Mouse (Mus musculus): ENCODE measurements around the gene Pde4d. TPM values are rescaled to one million over a fixed set of nuclear protein-coding genes. Genes with fewer than 3 reads are reported as not detected.

Pde4d gene
- polyA plus RNA-seq, 1 experiment from 2014 or later = 3.4 TPM

DNA sequence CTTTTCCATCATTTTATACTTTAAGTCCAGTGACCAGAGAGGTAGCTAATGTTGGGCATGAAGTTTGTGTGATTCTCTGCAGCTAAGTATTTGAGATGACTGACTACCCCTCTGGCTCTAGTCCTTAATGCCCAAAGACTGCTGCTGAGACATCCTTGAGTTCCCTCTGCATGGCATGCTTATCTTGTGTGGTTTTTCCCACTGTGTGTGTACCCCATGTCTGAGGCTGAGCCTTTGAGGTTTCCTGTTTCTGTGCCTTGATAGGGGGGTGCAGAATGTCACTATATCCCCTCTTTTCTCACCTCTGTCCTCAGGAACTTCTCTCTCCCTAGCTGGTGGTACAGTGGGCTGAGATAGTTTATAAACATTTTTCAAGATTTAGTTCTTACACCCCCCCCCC, 14.1 kb upstream of the Pde4d start:
- TF ChIP-seq CTCF (IDR thresholded peaks at IDR 0.05) = no peak
- in situ Hi-C loops (cut with MboI; ENCODE audit: low pct_unique_long_range_greater_than_20kb) = no loop called here
- DNase-seq (ENCODE audit: low read depth, low spot score) (no peak), ATAC-seq (no peak)
- POLR2A ChIA-PET = interaction anchor here (0.5 to 0.6 kb wide), 2 partner anchors 21 to 156 kb away, joined by 3 read pairs; no protein-coding TSS in a partner anchor
- CTCF ChIA-PET = interaction anchor here (0.9 to 1.1 kb wide), 2 partner anchors 12 to 14 kb away, joined by 3 to 5 read pairs; partner anchors contain the start of gene Pde4d
- no peaks in the 10 kb centered on the region for H3K27me3 ChIP-seq

DNA sequence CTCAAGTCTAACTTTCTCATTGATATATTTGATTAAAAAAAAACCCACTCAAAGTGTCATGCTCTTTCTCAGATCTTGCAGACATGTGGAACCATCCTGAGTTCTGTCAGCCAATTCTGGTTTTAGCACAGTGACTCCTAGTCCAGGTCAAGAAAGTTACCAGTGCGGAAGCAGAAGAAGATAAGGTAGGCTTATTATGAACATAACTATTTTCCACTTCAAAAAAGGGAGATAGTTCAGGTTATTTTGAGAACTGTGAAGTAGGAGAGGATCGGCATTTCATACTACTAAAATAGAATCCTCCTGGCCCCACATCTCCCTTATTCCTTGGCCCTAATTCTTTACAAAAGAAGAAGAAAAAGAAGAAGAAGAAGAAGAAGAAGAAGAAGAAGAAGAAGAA, 12.3 kb upstream of the Pde4d start:
- TF ChIP-seq CTCF (IDR thresholded peaks at IDR 0.05) = no peak
- CTCF ChIA-PET = no interaction called here
- DNase-seq (ENCODE audit: low read depth, low spot score) (no peak), ATAC-seq (no peak)
- POLR2A ChIA-PET = no interaction called here
- no peaks in the 10 kb centered on the region for H3K27me3 ChIP-seq
- in situ Hi-C loops (cut with MboI; ENCODE audit: low pct_unique_long_range_greater_than_20kb) = no loop called here

DNA sequence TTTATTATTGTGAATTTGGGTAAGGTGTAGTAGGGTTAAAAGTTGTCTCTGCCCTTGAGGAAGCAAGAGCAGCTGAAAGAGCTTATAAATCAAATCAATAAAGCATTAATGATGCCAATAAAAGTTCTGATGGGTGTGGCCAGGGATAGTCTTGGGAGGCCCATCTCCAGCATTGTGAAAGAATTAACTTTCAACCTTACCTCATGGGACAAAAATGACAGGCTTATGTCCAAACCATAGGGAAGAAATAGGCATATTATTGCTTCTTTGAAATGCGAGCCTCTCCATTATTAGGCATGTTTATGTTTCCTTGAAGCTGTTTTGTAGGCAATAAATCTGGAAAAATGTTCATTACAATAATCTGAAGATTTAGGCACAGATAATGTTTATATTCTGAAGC, 10.7 kb upstream of the Pde4d start:
- in situ Hi-C loops (cut with MboI; ENCODE audit: low pct_unique_long_range_greater_than_20kb) = no loop called here
- no peak for TF ChIP-seq CTCF (IDR thresholded peaks at IDR 0.05)
- DNase-seq (ENCODE audit: low read depth, low spot score) = no peak
- ChIA-PET CTCF (no interaction called here), POLR2A (no interaction called here)
- ATAC-seq = no peak
- H3K27me3 ChIP-seq = no peaks in the 10 kb centered on the region

DNA sequence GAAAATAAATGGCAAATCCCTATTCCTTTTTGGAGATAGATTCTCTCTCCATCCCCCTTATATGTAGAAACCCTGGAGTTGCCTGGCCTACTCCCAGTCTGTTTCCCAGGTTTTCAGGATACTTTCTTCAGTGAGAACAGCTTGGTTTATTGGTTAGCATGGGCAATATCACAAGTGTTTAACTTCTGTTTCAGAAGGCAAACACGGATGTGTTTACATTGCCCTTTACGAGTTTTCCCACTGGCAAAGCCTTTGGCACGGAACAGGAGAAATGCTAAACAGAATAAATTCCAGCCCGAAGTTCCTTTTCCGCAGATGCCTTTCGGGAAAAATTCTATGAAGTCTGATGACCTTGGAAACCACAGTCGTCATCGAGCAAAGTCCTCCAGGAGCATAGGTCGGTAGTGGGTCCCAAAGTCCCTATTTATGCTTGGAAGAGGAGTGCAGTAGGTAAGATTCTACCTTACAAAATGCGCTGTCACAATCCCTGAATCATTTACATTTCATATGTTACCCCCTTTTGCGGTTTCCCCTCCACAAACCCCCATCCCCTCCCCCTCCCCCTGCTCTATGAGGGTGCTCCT, 1.3 kb upstream of the Pde4d start:
- DNase-seq (ENCODE audit: low read depth, low spot score) = no peak
- no peaks in the 10 kb centered on the region for H3K27me3 ChIP-seq
- no peak for ATAC-seq
- in situ Hi-C loops (cut with MboI; ENCODE audit: low pct_unique_long_range_greater_than_20kb) = no loop called here
- POLR2A ChIA-PET = no interaction called here
- no peak for TF ChIP-seq CTCF (IDR thresholded peaks at IDR 0.05)
- CTCF ChIA-PET = interaction anchor here (1.0 to 1.6 kb wide), 2 partner anchors 12 to 13 kb away, joined by 3 to 5 read pairs; no protein-coding TSS in a partner anchor

DNA sequence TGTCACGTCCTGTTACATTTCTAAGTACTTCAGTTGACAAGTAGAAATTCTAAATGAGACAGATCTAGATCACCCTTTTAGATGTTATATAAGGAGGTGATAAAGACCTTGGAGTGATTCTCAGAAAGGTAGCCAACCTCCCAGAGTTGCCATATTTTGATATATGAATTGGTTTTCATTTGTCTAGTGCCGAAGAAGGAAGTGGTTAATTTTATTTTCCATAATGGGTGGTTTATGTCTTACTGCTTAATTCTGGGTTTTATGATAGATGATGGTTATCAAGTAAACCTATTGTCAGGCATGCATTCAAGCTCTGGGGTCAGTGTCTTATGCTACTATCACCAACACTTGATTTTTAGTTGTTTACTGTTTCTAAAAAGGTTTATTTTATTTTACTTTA, 1.4 kb downstream of the Pde4d start:
- POLR2A ChIA-PET = interaction anchor here (0.6 kb wide), 1 partner anchor 88 kb away, joined by 5 read pairs; no protein-coding TSS in a partner anchor
- no peak for TF ChIP-seq CTCF (IDR thresholded peaks at IDR 0.05)
- CTCF ChIA-PET = no interaction called here
- no peak for DNase-seq (ENCODE audit: low read depth, low spot score)
- ATAC-seq = no peak
- in situ Hi-C loops (cut with MboI; ENCODE audit: low pct_unique_long_range_greater_than_20kb) = no loop called here
- H3K27me3 ChIP-seq = no peaks in the 10 kb centered on the region

DNA sequence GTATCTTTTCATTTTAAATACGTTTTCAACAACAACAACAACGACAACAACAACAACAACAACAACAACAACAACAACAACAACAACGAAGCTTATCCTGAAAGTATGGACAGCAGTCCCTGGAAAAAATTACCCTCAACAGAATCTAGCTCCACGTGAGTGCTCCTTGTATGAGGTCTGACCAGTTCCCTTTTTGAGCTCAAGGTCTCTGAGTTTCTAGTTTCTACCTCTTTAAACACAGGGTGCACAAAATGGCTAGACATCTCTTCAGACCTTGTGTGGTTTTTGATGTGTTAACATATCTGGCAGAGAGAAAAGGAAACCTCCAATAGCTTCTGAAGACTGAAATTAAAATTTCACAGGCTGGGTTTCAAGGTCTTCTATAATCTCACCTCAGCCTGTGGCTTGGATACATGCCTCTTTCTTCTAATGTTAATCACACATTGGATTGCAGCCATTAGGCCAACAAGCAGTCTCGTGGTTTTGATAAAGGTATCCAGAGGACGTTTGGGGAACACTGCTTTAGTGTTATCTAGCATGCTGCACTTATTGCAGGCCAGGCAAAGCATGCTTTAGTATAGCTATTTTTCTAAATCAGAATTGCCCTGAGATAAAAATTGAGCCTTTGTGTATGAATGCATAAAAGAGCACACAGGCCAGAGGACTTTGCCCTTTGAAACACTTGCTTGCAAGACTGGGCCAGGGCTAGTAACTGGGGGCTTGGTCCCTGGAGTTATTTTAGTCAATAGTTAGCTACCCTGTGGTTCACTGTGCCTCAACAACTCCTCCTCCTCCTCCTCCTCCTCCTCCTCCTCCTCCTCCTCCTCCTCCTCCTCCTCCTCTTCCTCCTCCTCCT, 3.5 kb downstream of the Pde4d start:
- H3K27me3 ChIP-seq = no peaks in the 10 kb centered on the region
- no peak for DNase-seq (ENCODE audit: low read depth, low spot score)
- in situ Hi-C loops (cut with MboI; ENCODE audit: low pct_unique_long_range_greater_than_20kb) = no loop called here
- POLR2A ChIA-PET = no interaction called here
- CTCF ChIA-PET = interaction anchor here (1.4 kb wide), 1 partner anchor 9 kb away, joined by 3 read pairs; no protein-coding TSS in a partner anchor
- TF ChIP-seq CTCF (IDR thresholded peaks at IDR 0.05) = no peak
- ATAC-seq = no peak

DNA sequence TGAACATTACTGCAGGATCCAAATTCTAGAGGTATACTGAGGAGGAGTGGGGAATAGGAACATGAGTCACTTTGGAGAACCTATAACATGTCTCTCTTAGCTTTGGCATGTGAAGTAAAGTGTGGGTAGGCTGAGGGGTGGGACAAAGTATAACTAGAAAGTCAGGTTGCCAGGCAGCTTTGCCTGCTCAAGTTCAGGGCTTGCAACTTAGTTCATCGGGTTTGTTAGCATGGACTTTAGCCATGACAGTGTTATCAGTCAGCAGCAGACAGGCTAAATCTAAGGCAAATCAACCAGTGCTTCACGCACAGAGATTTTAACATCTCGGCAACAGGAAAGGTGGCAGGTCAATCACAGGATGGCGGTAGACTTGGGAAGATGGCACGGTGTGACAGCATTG, 12.8 kb downstream of the Pde4d start:
- ATAC-seq (no peak), DNase-seq (ENCODE audit: low read depth, low spot score) (no peak)
- H3K27me3 ChIP-seq = no peaks in the 10 kb centered on the region
- POLR2A ChIA-PET = no interaction called here
- TF ChIP-seq CTCF (IDR thresholded peaks at IDR 0.05) = no peak
- in situ Hi-C loops (cut with MboI; ENCODE audit: low pct_unique_long_range_greater_than_20kb) = no loop called here
- CTCF ChIA-PET = interaction anchor here (1.0 kb wide), 1 partner anchor 9 kb away, joined by 3 read pairs; no protein-coding TSS in a partner anchor

DNA sequence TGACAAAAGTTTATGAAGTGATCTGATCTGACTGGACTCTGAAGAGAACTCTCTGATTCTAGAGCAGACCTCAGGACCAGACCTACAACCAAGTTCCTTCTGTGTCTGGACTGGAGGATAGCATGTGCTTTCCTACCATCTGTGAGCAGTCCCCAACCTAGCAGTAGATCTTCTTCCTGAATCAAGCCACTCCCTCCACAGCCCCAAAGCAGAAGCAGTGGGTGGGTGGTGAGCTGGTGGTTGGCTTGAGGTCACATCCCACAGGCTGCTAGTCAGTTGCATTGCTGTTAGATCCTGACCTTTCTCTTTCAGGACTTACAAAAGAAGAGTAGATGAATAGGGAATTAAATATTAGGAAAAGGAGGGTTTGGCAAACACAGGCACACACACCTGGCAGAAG, 16.0 kb downstream of the Pde4d start:
- POLR2A ChIA-PET = no interaction called here
- DNase-seq (ENCODE audit: low read depth, low spot score) (no peak), ATAC-seq (no peak)
- in situ Hi-C loops (cut with MboI; ENCODE audit: low pct_unique_long_range_greater_than_20kb) = no loop called here
- H3K27me3 ChIP-seq = no peaks in the 10 kb centered on the region
- CTCF ChIA-PET = no interaction called here
- no peak for TF ChIP-seq CTCF (IDR thresholded peaks at IDR 0.05)

DNA sequence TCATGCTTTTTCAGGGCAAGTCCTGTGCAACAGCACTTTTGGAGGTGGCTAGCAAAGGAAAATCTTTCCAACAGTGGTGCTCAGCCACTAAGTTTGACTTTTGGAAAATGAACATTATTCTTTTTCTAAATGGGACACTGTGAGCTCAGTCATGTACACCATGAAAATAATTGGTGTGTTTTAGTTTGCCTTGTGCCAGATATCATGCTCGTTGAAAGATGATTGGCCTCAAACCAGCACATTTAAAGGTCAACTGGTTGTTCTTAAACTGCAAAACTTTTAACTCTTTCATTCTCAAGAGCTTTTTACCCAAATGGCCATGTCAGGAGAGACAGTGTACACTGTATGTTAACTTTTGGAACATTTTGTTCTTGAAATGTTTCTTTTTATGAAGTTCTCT, 17.3 kb downstream of the Pde4d start:
- H3K27me3 ChIP-seq = no peaks in the 10 kb centered on the region
- ATAC-seq (no peak), DNase-seq (ENCODE audit: low read depth, low spot score) (no peak)
- POLR2A ChIA-PET = interaction anchor here (0.6 kb wide), 2 partner anchors 105 to 374 kb away, joined by 4 to 5 read pairs; no protein-coding TSS in a partner anchor
- TF ChIP-seq CTCF (IDR thresholded peaks at IDR 0.05) = no peak
- CTCF ChIA-PET = interaction anchor here (1.6 to 1.8 kb wide), 2 partner anchors 7 to 20 kb away, joined by 4 to 8 read pairs; no protein-coding TSS in a partner anchor
- in situ Hi-C loops (cut with MboI; ENCODE audit: low pct_unique_long_range_greater_than_20kb) = no loop called here

DNA sequence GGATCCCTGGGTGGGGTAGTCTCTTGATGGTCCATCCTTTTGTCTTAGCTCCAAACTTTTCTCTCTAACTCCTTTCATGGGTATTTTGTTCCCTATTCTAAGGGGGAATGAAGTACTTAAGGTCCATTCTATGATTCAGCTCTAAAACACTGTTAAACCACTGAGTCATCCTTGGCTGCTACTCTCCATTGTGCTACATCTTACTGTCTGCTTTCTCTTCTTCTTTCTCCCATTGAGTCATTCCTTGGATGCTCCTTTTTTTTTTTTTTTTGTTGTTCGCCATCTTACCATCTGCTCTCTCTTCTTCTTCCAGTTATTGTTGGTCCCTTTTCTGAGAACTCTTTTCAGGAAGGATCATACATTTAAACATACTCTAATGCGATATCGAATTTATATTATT, 30.7 kb downstream of the Pde4d start:
- no peak for DNase-seq (ENCODE audit: low read depth, low spot score)
- no peaks in the 10 kb centered on the region for H3K27me3 ChIP-seq
- in situ Hi-C loops (cut with MboI; ENCODE audit: low pct_unique_long_range_greater_than_20kb) = no loop called here
- no peak for TF ChIP-seq CTCF (IDR thresholded peaks at IDR 0.05)
- POLR2A ChIA-PET = no interaction called here
- CTCF ChIA-PET = no interaction called here
- no peak for ATAC-seq

DNA sequence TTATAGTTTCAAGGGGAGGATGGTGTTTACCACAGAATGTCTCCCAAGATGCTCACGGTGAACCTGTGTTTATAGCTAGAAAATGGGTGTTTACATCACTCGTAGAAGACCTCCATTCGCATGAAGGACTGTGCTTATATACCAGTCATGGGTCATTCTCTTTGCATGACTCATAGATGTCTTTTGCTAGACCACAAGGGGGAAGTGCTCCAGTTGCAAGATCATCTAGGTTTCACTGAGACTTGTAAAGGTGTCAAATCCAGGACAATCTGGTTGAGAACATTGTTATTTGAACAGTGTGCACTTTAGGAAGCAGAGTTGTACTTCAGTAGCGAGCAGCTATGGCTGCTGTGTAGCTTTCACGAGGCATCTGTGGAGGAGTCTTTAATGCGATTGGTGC, 35.3 kb downstream of the Pde4d start:
- ChIA-PET CTCF (no interaction called here), POLR2A (no interaction called here)
- H3K27me3 ChIP-seq = no peaks in the 10 kb centered on the region
- in situ Hi-C loops (cut with MboI; ENCODE audit: low pct_unique_long_range_greater_than_20kb) = no loop called here
- TF ChIP-seq CTCF (IDR thresholded peaks at IDR 0.05) = peak; percentile 5
- DNase-seq (ENCODE audit: low read depth, low spot score) = no peak
- ATAC-seq = peak; percentile 62

Data from Patski (cell line).